Mouse (Mus musculus) lung, postnatal 10 days (tissue): Measurements from ENCODE around the gene Rapgef3.

ENCODE experiments used
- DNase-seq: peaks from one replicate; pipeline ENCODE4 v3.0.0; 2021

Rapgef3 gene

GRCm38 (mm10) chr15:97718535-97719155 is 49.1 kb downstream of the Rapgef3 start:
- DNase-seq = no peak

GRCm38 (mm10) chr15:97717861-97718534 is 49.8 kb downstream of the Rapgef3 start:
- peak; percentile 79 for DNase-seq

- DNase-seq = no peak
Measured at GRCm38 (mm10) chr15:97716782-97717181, 51.0 kb downstream of the Rapgef3 start.

- DNase-seq = no peak
Measured at GRCm38 (mm10) chr15:97715734-97716133, 52.0 kb downstream of the Rapgef3 start.

DNA sequence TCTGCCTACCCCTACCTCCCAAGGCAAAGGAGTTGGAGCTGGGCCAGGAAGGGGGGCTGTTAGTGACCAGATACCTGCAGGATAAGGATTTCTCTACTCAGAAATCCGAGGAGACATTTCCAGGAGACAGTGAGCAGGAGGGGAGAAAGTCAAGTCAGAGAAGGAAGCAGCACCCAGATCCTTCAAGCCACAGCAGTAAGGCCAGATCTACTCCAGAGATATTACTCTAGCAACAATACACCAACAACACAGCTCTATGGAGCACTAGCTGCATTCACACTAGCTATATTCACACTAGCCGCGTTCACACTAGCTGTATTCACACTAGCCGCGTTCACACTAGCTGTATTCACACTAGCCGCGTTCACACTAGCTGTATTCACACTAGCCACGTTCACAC is 52.7 kb downstream of the Rapgef3 start:
- DNase-seq = no peak

GRCm38 (mm10) chr15:97712546-97712945 is 55.2 kb downstream of the Rapgef3 start:
- no peak for DNase-seq

- DNase-seq = no peak
Measured at GRCm38 (mm10) chr15:97710906-97711305, 56.9 kb downstream of the Rapgef3 start.

- peak; percentile 91 for DNase-seq
Measured at GRCm38 (mm10) chr15:97705211-97706050, 62.3 kb downstream of the Rapgef3 start, which contains the start of gene Rpap3. Gene Rpap3 (minus strand): TSS chr15:97705825.

DNA sequence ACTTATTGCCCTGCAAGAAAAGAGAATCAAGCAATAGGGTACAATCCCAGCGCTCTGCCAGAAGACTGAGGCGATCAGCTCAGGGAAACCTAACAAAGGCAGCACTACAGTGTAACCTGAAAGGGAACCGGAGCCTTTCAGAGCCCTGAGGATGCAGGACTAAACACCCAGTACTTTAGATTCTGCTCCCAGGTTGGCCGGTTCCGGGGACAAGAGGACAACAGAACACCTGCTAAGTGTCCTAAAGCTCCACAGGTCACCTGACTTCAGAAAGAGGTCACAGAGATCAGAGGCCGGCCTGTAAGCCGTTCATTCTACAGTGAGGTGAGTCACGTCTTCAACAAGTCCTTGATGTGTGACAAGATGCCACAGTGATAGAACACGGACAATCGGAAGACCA is 71.2 kb downstream of the Rapgef3 start:
- DNase-seq = no peak
